Mouse (Mus musculus) heart, adult 2 months (tissue): ENCODE data around the gene Iffo2. TPM values are rescaled to one million over a fixed set of nuclear protein-coding genes. Genes with fewer than 3 reads are reported as not detected.

Experiments used
- DNase-seq, 2 experiments: peaks; one replicate each; pipeline ENCODE4 v3.0.0; 2021
- H3K27ac ChIP-seq: fragments of 200-600 bp; 2 replicates; pipeline ENCODE4 v1.8.1; 2022
- H3K27me3 ChIP-seq: fragments of 200-500 bp; 2 replicates; pipeline ENCODE4 v1.6.1; 2012; ENCODE audit warnings: mild to moderate bottlenecking, low read length, inconsistent platforms, mixed read lengths; ENCODE audit not compliant: control insufficient read depth, insufficient read depth
- H3K36me3 ChIP-seq: fragments of 200-500 bp; 2 replicates; pipeline ENCODE4 v1.6.1; 2012; ENCODE audit warnings: low read length, inconsistent platforms; ENCODE audit not compliant: control insufficient read depth, insufficient read depth
- H3K4me1 ChIP-seq: fragments of 200-500 bp; 2 replicates; pipeline ENCODE4 v1.6.1; 2011; ENCODE audit warnings: low read length; ENCODE audit not compliant: control insufficient read depth, insufficient read depth
- H3K4me3 ChIP-seq: fragments of 200-600 bp; 2 replicates; pipeline ENCODE4 v1.8.1; 2022
- H3K79me2 ChIP-seq: fragments of 200-500 bp; replicated peaks from 2 replicates; pipeline ENCODE4 v1.6.1; 2012; ENCODE audit warnings: mild to moderate bottlenecking, inconsistent platforms, low read length, moderate library complexity, mixed read lengths; ENCODE audit not compliant: control insufficient read depth, insufficient read depth
- H3K9ac ChIP-seq: fragments of 200-500 bp; 2 replicates; pipeline ENCODE4 v1.6.1; 2012; ENCODE audit warnings: low read depth, mild to moderate bottlenecking, control low read depth, inconsistent platforms, low read length, mixed read lengths
- CTCF ChIP-seq: fragments of 200-600 bp; IDR thresholded peaks from 2 replicates; pipeline ENCODE4 v1.8.1; 2022; ENCODE audit warnings: antibody characterized with exemption, mild to moderate bottlenecking, moderate library complexity
- EP300 ChIP-seq: fragments of 200-500 bp; IDR thresholded peaks from 2 replicates; pipeline ENCODE4 v1.6.1; 2011; ENCODE audit warnings: low read depth, low read length, control low read depth; ENCODE audit not compliant: insufficient read depth
- POLR2A ChIP-seq: fragments of 200-500 bp; IDR thresholded peaks from 2 replicates; pipeline ENCODE4 v1.6.1; 2011; ENCODE audit warnings: mild to moderate bottlenecking, low read depth, low read length, control low read depth; ENCODE audit not compliant: insufficient read depth
- WGBS: fragments of 180-500 bp; shearing (Covaris S2); methylation state at CpG from one replicate; pipeline ENCODE4 v1.1.7; 2018; 5-methylcytosine and 5-hydroxymethylcytosine counted together
- intact Hi-C: fragments of 180-260 bp; cut with DNase I; formaldehyde crosslinking; loops from one replicate; pipeline ENCODE4 v1.15.1; 2025
- polyA plus RNA-seq: library from polyadenylated mRNA; depleted of rRNA; stranded (reverse); fragments of >200 nt; gene quantifications from 2 replicates; pipeline ENCODE4 v1.2.3, GENCODE M21; 2012
- total RNA-seq, 2 experiments: library from RNA; stranded (reverse); gene quantifications; 2 replicates each; pipeline ENCODE4 v1.2.3; 2021

Iffo2 gene
- total and polyA plus RNA-seq, 3 experiments, result 3.1 to 5.0 (median 4.9) TPM

- DNase-seq, result no peak
- intact Hi-C loops, result no loop called here
- Histone ChIP-seq H3K79me2 (no peaks in the 10 kb centered on the region), H3K36me3 (no peaks in the 10 kb centered on the region), H3K4me3 (no peak overlapping the region), H3K9ac (no peak overlapping the region), H3K4me1 (no peaks in the 10 kb centered on the region), H3K27ac (no peak overlapping the region), H3K27me3 (no peaks in the 10 kb centered on the region)
- no peak for TF ChIP-seq POLR2A
- TF ChIP-seq EP300, result no peak
- no peak for TF ChIP-seq CTCF
- 27% methylated on average over 30 of the region's 30 CpGs for WGBS
Measured at GRCm38 (mm10) chr4:139641829-139642425, 111.6 kb downstream of the Iffo2 start.

GRCm38 (mm10) chr4:139643972-139644371, 113.6 kb downstream of the Iffo2 start:
- H3K79me2 ChIP-seq, result no peaks in the 10 kb centered on the region
- no peak overlapping the region for H3K27ac ChIP-seq
- peak; percentile 45 to 83 for DNase-seq
- intact Hi-C loops, result loop anchor here (1.0 kb wide), 1 partner anchor 214 kb away; no protein-coding TSS in a partner anchor
- H3K36me3 ChIP-seq, result no peaks in the 10 kb centered on the region
- H3K4me3 ChIP-seq, result no peak overlapping the region
- no peaks in the 10 kb centered on the region for H3K27me3 ChIP-seq
- no peak overlapping the region for H3K9ac ChIP-seq
- WGBS, result 21% methylated on average over 9 of the region's 9 CpGs
- H3K4me1 ChIP-seq, result no peaks in the 10 kb centered on the region
- TF ChIP-seq CTCF (peak; percentile 96), EP300 (0 out of 2 replicates have a peak, but pooled peaks have one; percentile 52), POLR2A (no peak)

- Histone ChIP-seq H3K4me1 (no peaks in the 10 kb centered on the region), H3K27me3 (no peaks in the 10 kb centered on the region), H3K27ac (no peak overlapping the region), H3K9ac (no peak overlapping the region), H3K36me3 (no peaks in the 10 kb centered on the region), H3K4me3 (no peak overlapping the region), H3K79me2 (no peaks in the 10 kb centered on the region)
- TF ChIP-seq CTCF (peak; percentile 38), EP300 (no peak), POLR2A (no peak)
- DNase-seq, result no peak
- intact Hi-C loops, result no loop called here
- WGBS, result 86% methylated on average over 7 of the region's 7 CpGs
Measured at GRCm38 (mm10) chr4:139646916-139647315, 116.6 kb downstream of the Iffo2 start.

- WGBS, result 79% methylated on average over 15 of the region's 15 CpGs
- H3K4me3 ChIP-seq, result no peak overlapping the region
- no peak overlapping the region for H3K27ac ChIP-seq
- intact Hi-C loops, result no loop called here
- H3K27me3 ChIP-seq, result no peaks in the 10 kb centered on the region
- no peaks in the 10 kb centered on the region for H3K36me3 ChIP-seq
- TF ChIP-seq POLR2A (no peak), EP300 (no peak), CTCF (no peak)
- no peak for DNase-seq
- H3K79me2 ChIP-seq, result no peaks in the 10 kb centered on the region
- no peaks in the 10 kb centered on the region for H3K4me1 ChIP-seq
- H3K9ac ChIP-seq, result no peak overlapping the region
Measured at GRCm38 (mm10) chr4:139650086-139650743, 119.9 kb downstream of the Iffo2 start.

GRCm38 (mm10) chr4:139650907-139651306, 120.6 kb downstream of the Iffo2 start:
- H3K27ac ChIP-seq, result no peak overlapping the region
- H3K9ac ChIP-seq, result no peak overlapping the region
- 57% methylated on average over 11 of the region's 11 CpGs for WGBS
- TF ChIP-seq EP300, result no peak
- TF ChIP-seq CTCF, result no peak
- TF ChIP-seq POLR2A, result no peak
- no peaks in the 10 kb centered on the region for H3K27me3 ChIP-seq
- H3K4me1 ChIP-seq, result no peaks in the 10 kb centered on the region
- no peaks in the 10 kb centered on the region for H3K36me3 ChIP-seq
- intact Hi-C loops, result no loop called here
- no peaks in the 10 kb centered on the region for H3K79me2 ChIP-seq
- no peak for DNase-seq
- no peak overlapping the region for H3K4me3 ChIP-seq

- TF ChIP-seq CTCF (no peak), EP300 (no peak), POLR2A (no peak)
- DNase-seq, result no peak
- Histone ChIP-seq H3K27ac (no peak within 1 kb of the TSS), H3K79me2 (no peaks in the 10 kb centered on the region), H3K27me3 (no peaks in the 10 kb centered on the region), H3K36me3 (no peaks in the 10 kb centered on the region), H3K4me3 (no peak within 1 kb of the TSS), H3K9ac (no peak within 1 kb of the TSS), H3K4me1 (no peaks in the 10 kb centered on the region)
- 77% methylated on average over 8 of the region's 8 CpGs for WGBS
- intact Hi-C loops, result no loop called here
Measured at GRCm38 (mm10) chr4:139653238-139653637, 122.9 kb downstream of the Iffo2 start, which contains the start of gene Tas1r2. Gene Tas1r2, plus strand, starts transcription at chr4:139653538.
